Mouse (Mus musculus): ENCODE data around the gene Ccdc60. TPM values are rescaled to one million over a fixed set of nuclear protein-coding genes. Genes with fewer than 3 reads are reported as not detected.
"Not testable (repeated sequence)": the region's sequence is repeated elsewhere in the genome, so short reads cannot be mapped to it uniquely, and the experiment has no call there.

Gene Ccdc60
- polyA plus RNA-seq, 1 experiment from 2014 or later: 1.2 TPM

GRCm38 (mm10) chr5:116192693-116193092, 96.1 kb downstream of the Ccdc60 start:
- no peak for ATAC-seq (ENCODE audit: low read depth)
- 71% methylated on average over 9 of the region's 9 CpGs for WGBS
- Histone ChIP-seq H3K36me3 (ENCODE audit: control insufficient read depth, insufficient read depth, low read length) (no peaks in the 10 kb centered on the region), H3K9ac (replicated peaks; ENCODE audit: low read depth, low read length) (no peak overlapping the region), H3K27ac (ENCODE audit: low read depth, low read length) (no peak overlapping the region), H3K27me3 (ENCODE audit: control insufficient read depth, insufficient read depth, low read length) (no peaks in the 10 kb centered on the region), H3K9me3 (ENCODE audit: control insufficient read depth, low read length) (no peaks in the 10 kb centered on the region), H3K4me2 (ENCODE audit: low read depth, low read length) (no peak overlapping the region), H3K4me3 (ENCODE audit: low read depth, low read length) (no peak overlapping the region), H3K4me1 (ENCODE audit: control insufficient read depth, insufficient read depth, low read length) (no peaks in the 10 kb centered on the region)

- ATAC-seq (ENCODE audit: low read depth): no peak
- Histone ChIP-seq H3K27me3 (ENCODE audit: control insufficient read depth, insufficient read depth, low read length) (no peaks in the 10 kb centered on the region), H3K27ac (ENCODE audit: low read depth, low read length) (no peak overlapping the region), H3K4me1 (ENCODE audit: control insufficient read depth, insufficient read depth, low read length) (no peaks in the 10 kb centered on the region), H3K9ac (replicated peaks; ENCODE audit: low read depth, low read length) (no peak overlapping the region), H3K9me3 (ENCODE audit: control insufficient read depth, low read length) (no peaks in the 10 kb centered on the region), H3K4me2 (ENCODE audit: low read depth, low read length) (no peak overlapping the region), H3K4me3 (ENCODE audit: low read depth, low read length) (no peak overlapping the region), H3K36me3 (ENCODE audit: control insufficient read depth, insufficient read depth, low read length) (no peaks in the 10 kb centered on the region)
- WGBS: 84% methylated on average over 3 of the region's 3 CpGs
Observed at GRCm38 (mm10) chr5:116191596-116191995, 97.2 kb downstream of the Ccdc60 start.

- no peak overlapping the region for H3K4me2 ChIP-seq (ENCODE audit: low read depth, low read length)
- no peak overlapping the region for H3K9ac ChIP-seq (replicated peaks; ENCODE audit: low read depth, low read length)
- H3K36me3 ChIP-seq (ENCODE audit: control insufficient read depth, insufficient read depth, low read length): no peaks in the 10 kb centered on the region
- no peak overlapping the region for H3K27ac ChIP-seq (ENCODE audit: low read depth, low read length)
- no peaks in the 10 kb centered on the region for H3K9me3 ChIP-seq (ENCODE audit: control insufficient read depth, low read length)
- H3K4me3 ChIP-seq (ENCODE audit: low read depth, low read length): no peak overlapping the region
- no peaks in the 10 kb centered on the region for H3K27me3 ChIP-seq (ENCODE audit: control insufficient read depth, insufficient read depth, low read length)
- 58% methylated on average over 6 of the region's 6 CpGs for WGBS
- no peaks in the 10 kb centered on the region for H3K4me1 ChIP-seq (ENCODE audit: control insufficient read depth, insufficient read depth, low read length)
- ATAC-seq (ENCODE audit: low read depth): no peak
Observed at GRCm38 (mm10) chr5:116189818-116190217, 99.0 kb downstream of the Ccdc60 start.

- H3K4me1 ChIP-seq (ENCODE audit: control insufficient read depth, insufficient read depth, low read length): no peaks in the 10 kb centered on the region
- no peaks in the 10 kb centered on the region for H3K36me3 ChIP-seq (ENCODE audit: control insufficient read depth, insufficient read depth, low read length)
- H3K4me2 ChIP-seq (ENCODE audit: low read depth, low read length): no peak overlapping the region
- H3K27me3 ChIP-seq (ENCODE audit: control insufficient read depth, insufficient read depth, low read length): no peaks in the 10 kb centered on the region
- H3K9me3 ChIP-seq (ENCODE audit: control insufficient read depth, low read length): no peaks in the 10 kb centered on the region
- no peak overlapping the region for H3K4me3 ChIP-seq (ENCODE audit: low read depth, low read length)
- no peak for ATAC-seq (ENCODE audit: low read depth)
- no peak overlapping the region for H3K27ac ChIP-seq (ENCODE audit: low read depth, low read length)
- 23% methylated on average over 13 of the region's 13 CpGs for WGBS
- H3K9ac ChIP-seq (replicated peaks; ENCODE audit: low read depth, low read length): no peak overlapping the region
Observed at GRCm38 (mm10) chr5:116180594-116180993, 108.2 kb downstream of the Ccdc60 start.

- H3K9me3 ChIP-seq (ENCODE audit: control insufficient read depth, low read length): no peaks in the 10 kb centered on the region
- H3K27ac ChIP-seq (ENCODE audit: low read depth, low read length): no peak overlapping the region
- no peak overlapping the region for H3K4me3 ChIP-seq (ENCODE audit: low read depth, low read length)
- no peaks in the 10 kb centered on the region for H3K27me3 ChIP-seq (ENCODE audit: control insufficient read depth, insufficient read depth, low read length)
- H3K9ac ChIP-seq (replicated peaks; ENCODE audit: low read depth, low read length): no peak overlapping the region
- no peaks in the 10 kb centered on the region for H3K36me3 ChIP-seq (ENCODE audit: control insufficient read depth, insufficient read depth, low read length)
- ATAC-seq (ENCODE audit: low read depth): no peak
- WGBS: 95% methylated on average over 6 of the region's 6 CpGs
- no peak overlapping the region for H3K4me2 ChIP-seq (ENCODE audit: low read depth, low read length)
- no peaks in the 10 kb centered on the region for H3K4me1 ChIP-seq (ENCODE audit: control insufficient read depth, insufficient read depth, low read length)
Observed at GRCm38 (mm10) chr5:116171721-116172120, 117.1 kb downstream of the Ccdc60 start.

GRCm38 (mm10) chr5:116166965-116167364, 121.8 kb downstream of the Ccdc60 start:
- H3K27ac ChIP-seq (ENCODE audit: low read depth, low read length): no peak overlapping the region
- ATAC-seq (ENCODE audit: low read depth): no peak
- no peaks in the 10 kb centered on the region for H3K9me3 ChIP-seq (ENCODE audit: control insufficient read depth, low read length)
- H3K4me1 ChIP-seq (ENCODE audit: control insufficient read depth, insufficient read depth, low read length): no peaks in the 10 kb centered on the region
- H3K4me2 ChIP-seq (ENCODE audit: low read depth, low read length): no peak overlapping the region
- no peaks in the 10 kb centered on the region for H3K27me3 ChIP-seq (ENCODE audit: control insufficient read depth, insufficient read depth, low read length)
- WGBS: 75% methylated on average over 13 of the region's 13 CpGs
- H3K9ac ChIP-seq (replicated peaks; ENCODE audit: low read depth, low read length): no peak overlapping the region
- H3K4me3 ChIP-seq (ENCODE audit: low read depth, low read length): no peak overlapping the region
- H3K36me3 ChIP-seq (ENCODE audit: control insufficient read depth, insufficient read depth, low read length): no peaks in the 10 kb centered on the region

- Histone ChIP-seq H3K27me3 (ENCODE audit: control insufficient read depth, insufficient read depth, low read length) (no peaks in the 10 kb centered on the region), H3K27ac (ENCODE audit: low read depth, low read length) (no peak overlapping the region), H3K9ac (replicated peaks; ENCODE audit: low read depth, low read length) (no peak overlapping the region), H3K36me3 (ENCODE audit: control insufficient read depth, insufficient read depth, low read length) (no peaks in the 10 kb centered on the region), H3K4me2 (ENCODE audit: low read depth, low read length) (no peak overlapping the region), H3K4me1 (ENCODE audit: control insufficient read depth, insufficient read depth, low read length) (no peaks in the 10 kb centered on the region), H3K4me3 (ENCODE audit: low read depth, low read length) (no peak overlapping the region), H3K9me3 (ENCODE audit: control insufficient read depth, low read length) (no peaks in the 10 kb centered on the region)
- no peak for ATAC-seq (ENCODE audit: low read depth)
- WGBS: 62% methylated on average over 11 of the region's 11 CpGs
Observed at GRCm38 (mm10) chr5:116165203-116165888, 123.4 kb downstream of the Ccdc60 start.

- no peak for ATAC-seq (ENCODE audit: low read depth)
Observed at GRCm38 (mm10) chr5:116154811-116155210, 134.0 kb downstream of the Ccdc60 start.

GRCm38 (mm10) chr5:116146446-116146845, 142.3 kb downstream of the Ccdc60 start:
- H3K27me3 ChIP-seq (ENCODE audit: control insufficient read depth, insufficient read depth, low read length); H3K4me3 ChIP-seq (ENCODE audit: low read depth, low read length); H3K9ac ChIP-seq (replicated peaks; ENCODE audit: low read depth, low read length); H3K4me1 ChIP-seq (ENCODE audit: control insufficient read depth, insufficient read depth, low read length); H3K36me3 ChIP-seq (ENCODE audit: control insufficient read depth, insufficient read depth, low read length); H3K27ac ChIP-seq (ENCODE audit: low read depth, low read length); H3K9me3 ChIP-seq (ENCODE audit: control insufficient read depth, low read length); ATAC-seq (ENCODE audit: low read depth); H3K4me2 ChIP-seq (ENCODE audit: low read depth, low read length): not testable (repeated sequence)

More at GRCm38 (mm10) chr5:116154811-116155210, 134.0 kb downstream of the Ccdc60 start:
- Histone ChIP-seq H3K36me3 (ENCODE audit: control insufficient read depth, insufficient read depth, low read length) (no peaks in the 10 kb centered on the region), H3K4me3 (ENCODE audit: low read depth, low read length) (no peak overlapping the region), H3K27me3 (ENCODE audit: control insufficient read depth, insufficient read depth, low read length) (no peaks in the 10 kb centered on the region), H3K27ac (ENCODE audit: low read depth, low read length) (no peak overlapping the region), H3K9me3 (ENCODE audit: control insufficient read depth, low read length) (no peaks in the 10 kb centered on the region), H3K4me1 (ENCODE audit: control insufficient read depth, insufficient read depth, low read length) (no peaks in the 10 kb centered on the region), H3K9ac (replicated peaks; ENCODE audit: low read depth, low read length) (no peak overlapping the region), H3K4me2 (ENCODE audit: low read depth, low read length) (no peak overlapping the region)
- WGBS: 47% methylated on average over 2 of the region's 2 CpGs

Data from neural tube, embryonic 14.5 days (tissue).